Mouse (Mus musculus) testis, postnatal 10 days (tissue): ENCODE results near the gene Ctcf.

ENCODE experiments used
- DNase-seq: peaks from one replicate; pipeline ENCODE4 v3.0.0; 2021; ENCODE audit warnings: low spot score

The Ctcf gene

DNA sequence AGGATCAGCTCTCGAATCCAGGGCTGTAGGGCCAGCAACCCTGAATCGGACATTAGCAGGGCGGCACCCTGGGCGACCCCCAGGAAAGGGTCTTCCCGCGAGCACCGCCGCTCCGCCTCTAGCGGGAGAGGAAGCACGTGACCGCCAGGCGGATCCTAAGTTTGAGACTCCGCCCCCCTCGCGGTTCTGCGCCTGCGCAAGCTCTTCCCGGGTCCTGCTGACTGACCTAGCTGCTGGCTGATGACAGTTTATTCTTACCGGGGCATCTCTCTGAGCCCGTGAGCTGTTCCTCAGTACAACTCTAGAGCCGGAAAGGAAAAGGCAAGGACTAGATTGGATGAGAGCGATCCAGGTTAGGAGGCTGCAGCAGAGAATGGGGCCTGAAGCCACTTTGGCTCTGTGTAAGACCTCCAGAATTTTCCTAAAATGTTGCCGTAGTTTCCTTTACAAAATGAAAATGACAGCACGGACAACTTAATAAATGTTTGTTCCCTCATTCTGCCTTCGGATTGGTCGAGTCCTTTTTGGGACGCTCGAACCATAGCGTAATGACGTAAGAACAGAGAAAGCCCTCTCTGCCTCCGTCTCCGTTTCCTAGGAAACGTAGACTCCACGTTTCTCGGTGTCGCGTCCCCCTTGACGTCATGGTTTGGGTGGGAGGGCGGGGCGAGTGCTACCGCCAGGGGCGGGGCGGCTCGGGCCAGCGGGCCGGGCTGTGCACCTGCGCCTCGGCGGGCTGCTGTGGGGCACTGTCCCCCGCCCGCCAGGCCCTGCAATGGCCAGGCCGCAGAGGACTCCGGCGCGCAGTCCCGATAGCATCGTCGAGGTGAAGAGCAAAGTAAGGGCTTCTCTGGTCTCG lies 64.8 kb downstream of the Ctcf start, which contains the start of the genes Acd and Pard6a:
TSS of gene Acd (minus strand) at position 137 of the 859 bp plus-strand sequence.
TSS of gene Pard6a (plus strand) at position 183 of the 859 bp plus-strand sequence.
- peak; percentile 98 for DNase-seq

- DNase-seq = peak; percentile 47
These were observed 65.6 kb downstream of the Ctcf start for GRCm38 (mm10) chr8:105702001-105702401.

- peak; percentile 45 for DNase-seq
These were observed 66.5 kb downstream of the Ctcf start for GRCm38 (mm10) chr8:105702731-105703415.

- DNase-seq = peak; percentile 46
These were observed 67.9 kb downstream of the Ctcf start for GRCm38 (mm10) chr8:105704146-105704812.

DNA sequence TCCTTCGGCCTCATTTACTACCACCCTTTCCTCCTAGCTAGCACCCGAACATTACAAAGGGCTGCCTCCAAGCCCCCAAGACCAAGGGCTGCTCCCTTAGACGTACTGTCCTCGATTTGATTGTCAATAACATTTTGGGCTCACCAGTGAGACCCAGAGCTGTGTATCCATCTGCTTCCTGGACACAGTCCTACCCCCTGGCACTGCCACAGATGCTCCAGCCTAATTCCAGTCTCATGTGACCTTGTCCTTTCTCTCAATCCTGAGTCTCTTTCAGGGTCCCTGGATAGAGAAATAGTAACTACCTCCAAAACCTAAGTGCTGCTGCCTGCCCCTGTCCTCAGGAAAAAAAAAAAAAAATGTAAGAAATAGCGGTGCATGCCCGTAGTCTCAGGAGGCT lies 68.6 kb downstream of the Ctcf start:
- DNase-seq = no peak

DNA sequence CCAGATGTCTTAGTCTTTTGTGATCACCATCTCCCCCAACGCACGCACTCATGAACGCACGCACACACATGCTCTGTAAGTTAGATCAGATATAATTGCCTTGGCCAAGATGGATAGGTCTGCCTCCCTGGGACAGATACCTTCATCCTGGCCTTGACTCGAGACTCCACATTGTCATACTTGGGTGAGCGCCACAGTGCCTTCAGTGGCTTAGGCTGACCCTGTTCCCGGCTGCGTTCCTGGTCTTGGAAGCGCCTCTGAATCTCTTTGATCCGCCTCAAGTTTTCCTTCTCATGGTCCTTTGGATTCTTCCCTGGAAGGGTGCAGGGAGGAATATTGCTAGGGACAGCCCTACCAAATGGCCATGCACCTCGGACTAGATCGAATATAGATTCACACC lies 70.1 kb downstream of the Ctcf start:
- DNase-seq = no peak

- peak; percentile 89 for DNase-seq
These were observed 71.4 kb downstream of the Ctcf start, which contains the start of the genes 4933405L10Rik and Enkd1 for GRCm38 (mm10) chr8:105707498-105708403. Gene 4933405L10Rik (plus strand): TSS chr8:105707655. Gene Enkd1 (minus strand): TSS chr8:105708210.

- DNase-seq = no peak
These were observed 72.3 kb downstream of the Ctcf start for GRCm38 (mm10) chr8:105708675-105709074.

- DNase-seq = peak; percentile 41
These were observed 72.9 kb downstream of the Ctcf start for GRCm38 (mm10) chr8:105709317-105709716.

DNA sequence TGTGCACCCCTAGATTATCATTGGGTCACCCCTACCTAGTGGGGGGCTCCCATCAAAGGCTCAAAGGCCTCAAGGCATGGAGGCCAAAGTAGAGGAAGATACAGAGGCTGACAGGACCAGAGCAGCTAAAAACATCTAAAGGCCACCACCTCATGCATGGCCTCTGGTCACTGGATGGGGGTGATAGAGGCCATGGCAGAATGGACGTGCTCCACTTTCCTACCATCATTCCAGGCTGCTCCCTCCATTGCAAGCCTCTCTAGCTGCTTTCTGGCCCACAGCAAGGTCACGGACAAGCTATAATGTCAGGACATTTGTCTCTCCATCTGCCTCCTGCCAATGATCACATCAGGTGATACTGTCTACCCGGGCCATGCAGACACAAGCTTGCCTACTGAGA lies 75.9 kb downstream of the Ctcf start:
- no peak for DNase-seq

DNA sequence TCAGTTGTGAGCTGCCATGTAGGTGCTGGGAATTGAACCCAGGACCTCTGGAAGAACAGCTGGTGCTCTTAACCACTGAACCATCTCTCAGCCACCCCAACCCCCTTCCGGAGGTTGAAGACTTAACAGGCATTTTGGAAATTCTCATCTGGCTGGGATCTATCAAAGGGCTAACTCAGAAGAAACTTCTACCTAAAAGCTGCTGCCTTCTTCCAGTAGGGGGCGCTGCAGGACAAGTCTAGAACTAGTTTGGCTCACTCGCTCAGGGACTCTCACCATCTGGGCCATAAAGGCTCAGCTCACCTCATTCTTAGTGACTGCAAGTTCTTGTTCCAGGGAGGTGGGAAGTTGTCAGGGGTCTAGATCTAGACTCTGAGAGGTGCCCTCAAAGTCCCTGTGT lies 77.8 kb downstream of the Ctcf start:
- peak; percentile 94 for DNase-seq

DNA sequence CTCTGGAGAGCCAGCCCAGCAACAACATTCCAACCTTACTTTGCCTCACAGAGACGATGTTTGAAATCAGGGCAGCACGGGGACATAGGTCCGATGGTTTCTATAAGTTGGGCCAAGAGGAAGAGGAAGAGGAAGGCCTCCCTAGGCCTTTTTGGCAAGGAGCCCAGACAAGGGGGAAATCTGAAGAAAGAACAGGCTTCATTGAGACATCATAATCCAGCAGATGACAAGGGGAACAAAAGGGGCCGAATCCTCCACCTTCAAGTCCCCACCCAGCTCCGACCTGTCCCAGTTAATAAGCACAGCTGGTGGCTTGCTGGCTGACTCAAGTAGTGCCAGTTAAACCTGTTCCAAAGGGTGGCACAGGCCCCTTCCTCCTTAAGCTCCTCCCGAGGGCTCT lies 78.7 kb downstream of the Ctcf start:
- DNase-seq = peak; percentile 44

- no peak for DNase-seq
These were observed 80.1 kb downstream of the Ctcf start for GRCm38 (mm10) chr8:105716302-105716945.

DNA sequence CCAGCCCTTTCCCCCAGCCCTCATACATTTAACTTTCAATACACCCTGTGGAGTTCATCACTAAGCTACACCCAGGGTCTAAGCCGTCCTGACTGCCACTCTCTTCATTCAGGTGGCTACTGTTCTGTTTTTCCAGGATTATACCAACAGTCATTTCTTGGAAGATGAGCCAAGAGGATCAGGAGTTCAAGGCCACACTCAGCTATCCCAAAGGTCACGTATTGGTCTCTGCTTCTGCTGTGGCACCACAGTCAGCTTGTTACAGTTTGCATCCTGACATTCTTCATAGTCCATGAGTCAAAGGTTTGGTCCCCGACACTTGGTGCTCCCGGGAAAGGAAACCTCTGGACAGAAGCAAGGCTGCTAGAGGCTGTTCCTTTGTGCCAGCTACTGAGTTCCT lies 83.3 kb downstream of the Ctcf start:
- DNase-seq = no peak

- no peak for DNase-seq
These were observed 86.5 kb downstream of the Ctcf start for GRCm38 (mm10) chr8:105722861-105723260.

DNA sequence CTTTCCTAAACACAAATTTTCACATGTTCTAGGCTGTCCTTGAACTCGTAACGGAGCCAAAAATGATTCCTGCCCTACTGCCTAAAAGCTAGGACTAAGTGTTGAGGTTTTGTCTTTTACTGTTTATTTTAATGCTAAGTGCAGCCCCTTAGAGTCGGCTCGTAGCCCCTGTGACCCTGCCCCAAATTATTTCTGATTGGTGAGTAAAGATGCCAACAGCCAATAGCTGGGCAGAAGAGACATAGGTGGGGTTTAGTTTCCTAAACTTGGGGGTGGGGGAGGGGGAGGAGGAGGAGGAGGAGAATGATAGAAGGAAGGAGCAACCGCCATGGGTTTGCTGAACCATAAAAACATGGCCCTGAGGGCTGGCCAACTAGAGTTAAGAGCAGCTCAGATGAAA lies 89.4 kb downstream of the Ctcf start:
- no peak for DNase-seq

GRCm38 (mm10) chr8:105727397-105728124 lies 91.2 kb downstream of the Ctcf start:
- DNase-seq = no peak

GRCm38 (mm10) chr8:105732186-105732585 lies 95.8 kb downstream of the Ctcf start:
- no peak for DNase-seq
